Mouse (Mus musculus) mouse embryonic stem cell (cell line): ENCODE results near the gene Galk1.

ENCODE experiments used
- in situ Hi-C, 2 experiments: fragments of 300-500 bp; cut with MboI; formaldehyde crosslinking; loops; 1 replicate in 1 of 2; 3 replicates in 1 of 2; pipeline ENCODE4 v1.14.3; 2019 to 2020; ENCODE audit warnings: low sequenced_read_pairs in 2 of 2, low pct_unique_long_range_greater_than_20kb in 1 of 2, mixed read lengths in 1 of 2; ENCODE audit not compliant: unreplicated experiment in 1 of 2

Gene Galk1

DNA sequence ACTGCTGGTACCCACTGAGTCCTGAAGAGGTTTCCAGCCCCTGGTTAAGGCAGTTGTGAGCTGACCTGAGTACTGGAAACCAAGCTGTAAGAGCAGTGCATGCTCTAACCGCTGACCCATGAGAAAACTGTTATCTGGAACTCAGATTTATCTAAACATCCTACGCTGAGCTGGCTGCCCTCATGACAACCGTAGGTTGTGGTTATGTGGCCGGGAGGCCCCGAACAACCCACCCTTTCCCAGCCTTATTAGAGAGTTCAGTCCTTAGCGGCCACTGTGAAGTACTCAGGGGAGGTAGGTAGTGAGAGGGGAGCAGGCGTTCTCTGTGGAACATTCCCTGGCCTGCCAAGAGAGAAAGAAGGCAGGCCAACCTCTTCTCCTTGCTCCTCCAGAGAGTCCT is 13.5 kb downstream of the Galk1 start:
- in situ Hi-C loops, result loop anchor here in 1 of 2 experiments (5.0 kb wide), 1 partner anchor 62 kb away; no protein-coding TSS in a partner anchor

DNA sequence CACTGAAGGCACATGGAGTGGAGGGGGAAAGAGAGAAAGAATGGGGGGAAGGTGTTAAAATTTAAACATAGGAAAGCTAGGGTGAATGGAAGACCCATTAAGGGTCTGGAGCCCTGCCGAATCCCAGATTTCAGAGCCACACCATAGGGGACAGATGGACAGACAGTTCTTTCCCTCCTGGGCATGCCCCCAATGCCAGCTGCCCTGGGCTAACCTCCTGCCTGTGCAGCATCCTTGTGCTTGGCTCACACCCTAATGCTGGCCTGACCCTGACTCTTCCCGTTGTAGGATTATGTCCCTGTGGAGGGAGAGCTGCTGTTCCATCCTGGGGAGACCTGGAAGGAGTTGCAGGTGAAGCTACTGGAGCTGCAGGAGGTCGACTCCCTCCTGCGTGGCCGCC is 14.9 kb downstream of the Galk1 start:
- in situ Hi-C loops, result loop anchor here in 1 of 2 experiments (5.0 kb wide), 1 partner anchor 60 kb away; no protein-coding TSS in a partner anchor

DNA sequence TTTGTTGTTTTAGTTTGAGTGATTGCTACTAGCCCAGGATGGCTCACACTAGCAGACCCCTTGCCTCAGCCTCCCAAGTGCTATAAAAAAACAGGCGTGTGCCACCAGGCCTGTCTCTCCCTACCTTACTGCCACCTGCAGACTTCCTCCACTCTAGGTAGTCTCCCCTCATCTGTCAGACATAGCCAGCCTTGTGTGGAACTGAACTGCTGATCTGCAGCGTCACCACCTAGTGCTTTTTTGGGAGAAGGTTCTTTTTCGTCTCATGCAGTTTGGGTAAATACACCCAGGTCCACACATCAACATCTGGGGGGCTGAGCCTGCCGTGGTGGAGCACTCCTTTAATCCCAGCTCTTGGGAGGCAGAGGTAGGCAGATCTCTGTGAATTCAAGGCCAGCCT is 15.5 kb downstream of the Galk1 start:
- in situ Hi-C loops, result loop anchor here in 1 of 2 experiments (5.0 kb wide), 1 partner anchor 60 kb away; no protein-coding TSS in a partner anchor

DNA sequence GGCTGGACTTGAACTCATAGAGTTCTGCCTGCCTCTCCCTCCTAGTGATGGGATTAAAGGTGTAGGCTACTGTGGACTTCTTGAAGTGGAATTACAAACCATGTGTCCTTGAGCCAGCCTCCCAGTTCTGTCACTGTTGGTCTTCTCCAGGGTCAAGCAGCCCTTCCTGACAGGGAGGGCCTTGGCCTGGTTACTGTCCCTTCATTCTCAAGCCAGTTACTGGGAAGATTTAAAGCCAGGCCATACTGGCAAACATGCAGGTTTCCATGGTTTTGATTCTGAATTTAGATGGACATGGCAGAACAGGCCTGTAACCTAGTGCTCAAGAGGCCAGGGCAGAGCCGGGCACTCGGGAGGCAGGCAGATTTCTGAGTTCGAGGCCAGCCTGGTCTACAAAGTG is 17.3 kb downstream of the Galk1 start:
- in situ Hi-C loops, result loop anchor here in 1 of 2 experiments (5.0 kb wide), 1 partner anchor 58 kb away; no protein-coding TSS in a partner anchor

DNA sequence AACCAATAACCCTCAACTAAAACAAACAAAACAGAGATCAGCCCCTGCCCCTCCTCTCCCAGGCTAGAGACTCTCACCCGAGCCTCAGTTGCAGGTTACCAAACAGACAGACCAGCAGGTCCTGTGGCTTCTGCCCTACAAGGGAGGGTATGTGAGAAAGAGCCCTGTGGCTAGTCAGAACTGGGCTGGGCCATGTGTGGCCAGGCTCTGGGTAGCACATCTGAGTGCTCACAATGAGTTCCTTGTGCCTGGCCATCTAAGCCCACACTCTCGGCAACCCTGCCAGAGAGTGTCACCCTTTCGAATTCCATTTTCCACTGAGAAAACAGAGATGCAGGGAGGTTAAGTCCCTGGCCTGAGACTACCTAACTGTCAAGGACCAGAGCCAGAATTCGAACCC is 20.4 kb downstream of the Galk1 start:
- in situ Hi-C loops, result no loop called here

DNA sequence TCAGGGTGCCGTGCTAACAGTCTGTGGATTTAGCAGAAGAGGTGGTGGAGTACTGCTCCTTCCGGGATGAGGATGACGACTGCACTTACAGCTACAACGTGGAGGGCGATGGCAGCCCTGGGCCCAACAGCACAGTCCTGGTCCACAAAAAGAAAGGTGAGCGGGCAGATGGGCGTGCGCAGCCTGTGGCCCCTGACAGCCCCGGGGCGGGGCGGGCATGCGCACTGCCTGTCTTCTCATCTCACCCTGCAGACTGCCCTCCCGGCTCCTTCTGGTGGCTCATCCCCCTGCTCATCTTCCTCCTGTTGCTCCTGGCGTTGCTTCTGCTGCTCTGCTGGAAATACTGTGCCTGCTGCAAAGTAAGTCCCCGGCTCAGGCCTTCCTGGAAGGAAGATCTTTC is 22.8 kb downstream of the Galk1 start:
- in situ Hi-C loops, result no loop called here

DNA sequence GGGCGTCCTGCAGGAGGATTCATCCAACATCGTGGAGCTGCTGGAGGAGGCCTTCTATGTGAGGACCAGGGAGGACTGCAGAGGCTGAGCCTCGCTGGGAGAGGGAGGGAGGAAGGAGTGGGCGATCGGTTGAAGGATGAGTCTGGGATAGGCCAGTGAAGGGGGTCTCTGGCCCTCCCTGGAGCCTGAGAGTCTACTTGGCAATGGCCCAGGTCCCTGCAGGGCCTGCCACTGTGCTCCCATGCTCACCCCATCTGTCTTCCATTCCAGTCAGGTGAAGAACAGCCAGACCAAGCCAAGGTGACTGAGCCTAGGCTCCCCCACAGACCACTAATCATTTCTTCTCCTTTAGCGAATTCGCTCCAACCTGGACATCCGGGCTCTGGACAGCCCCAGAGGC is 29.2 kb downstream of the Galk1 start:
- in situ Hi-C loops, result no loop called here

DNA sequence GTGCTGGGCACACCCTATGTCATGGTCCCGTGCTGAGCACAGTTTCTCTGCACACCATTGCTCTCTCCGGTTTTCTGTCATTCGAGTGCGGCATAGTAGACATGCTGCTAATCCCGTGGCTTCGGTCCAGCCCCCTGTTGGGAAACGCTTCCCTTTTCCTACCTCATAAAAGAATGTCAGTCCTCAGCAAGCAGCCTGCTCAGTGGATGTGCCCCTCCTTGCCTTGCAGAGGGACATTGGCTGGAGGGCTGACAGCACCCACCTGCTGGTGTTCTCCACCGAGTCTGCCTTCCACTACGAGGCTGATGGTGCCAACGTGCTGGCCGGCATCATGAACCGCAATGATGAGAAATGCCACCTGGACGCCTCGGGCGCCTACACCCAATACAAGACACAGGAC is 30.0 kb downstream of the Galk1 start:
- in situ Hi-C loops, result no loop called here

DNA sequence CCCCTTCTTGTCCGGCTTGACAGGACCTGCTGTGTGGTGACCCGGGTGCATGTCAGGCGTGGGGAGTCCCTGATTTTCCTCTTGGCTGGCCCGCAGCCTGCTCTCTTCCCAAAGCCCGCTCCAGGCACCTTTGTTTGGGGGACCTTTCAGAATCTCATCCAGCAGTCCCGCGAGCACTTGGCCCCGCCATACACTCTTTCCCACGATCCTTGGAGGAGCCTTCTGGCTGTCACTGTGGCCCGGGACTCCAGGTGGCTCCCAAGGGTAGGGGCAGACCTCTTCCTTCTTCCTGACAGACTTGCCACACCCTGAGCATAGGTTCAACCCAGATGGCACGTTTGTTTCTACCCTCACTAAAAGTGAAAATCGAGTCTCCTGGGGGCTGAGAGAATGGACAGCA is 37.0 kb downstream of the Galk1 start:
- in situ Hi-C loops, result no loop called here

DNA sequence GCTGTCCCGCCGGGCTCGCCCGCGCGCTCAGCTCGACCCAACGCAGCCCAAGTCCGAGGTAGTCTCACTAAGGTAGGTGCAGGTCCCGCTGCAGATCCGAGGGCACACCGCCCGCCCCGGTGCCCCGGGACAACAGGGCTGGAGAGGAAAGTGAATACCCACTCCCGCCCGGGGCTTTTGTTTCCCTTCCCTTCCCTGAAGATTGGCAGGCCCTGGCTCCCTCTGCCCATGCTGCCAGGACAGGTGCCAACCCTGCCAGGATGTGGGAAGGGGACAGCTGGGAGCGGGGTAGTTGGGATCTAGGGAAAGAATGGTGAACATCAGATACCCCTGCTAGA is 37.5 kb downstream of the Galk1 start:
- in situ Hi-C loops, result no loop called here

DNA sequence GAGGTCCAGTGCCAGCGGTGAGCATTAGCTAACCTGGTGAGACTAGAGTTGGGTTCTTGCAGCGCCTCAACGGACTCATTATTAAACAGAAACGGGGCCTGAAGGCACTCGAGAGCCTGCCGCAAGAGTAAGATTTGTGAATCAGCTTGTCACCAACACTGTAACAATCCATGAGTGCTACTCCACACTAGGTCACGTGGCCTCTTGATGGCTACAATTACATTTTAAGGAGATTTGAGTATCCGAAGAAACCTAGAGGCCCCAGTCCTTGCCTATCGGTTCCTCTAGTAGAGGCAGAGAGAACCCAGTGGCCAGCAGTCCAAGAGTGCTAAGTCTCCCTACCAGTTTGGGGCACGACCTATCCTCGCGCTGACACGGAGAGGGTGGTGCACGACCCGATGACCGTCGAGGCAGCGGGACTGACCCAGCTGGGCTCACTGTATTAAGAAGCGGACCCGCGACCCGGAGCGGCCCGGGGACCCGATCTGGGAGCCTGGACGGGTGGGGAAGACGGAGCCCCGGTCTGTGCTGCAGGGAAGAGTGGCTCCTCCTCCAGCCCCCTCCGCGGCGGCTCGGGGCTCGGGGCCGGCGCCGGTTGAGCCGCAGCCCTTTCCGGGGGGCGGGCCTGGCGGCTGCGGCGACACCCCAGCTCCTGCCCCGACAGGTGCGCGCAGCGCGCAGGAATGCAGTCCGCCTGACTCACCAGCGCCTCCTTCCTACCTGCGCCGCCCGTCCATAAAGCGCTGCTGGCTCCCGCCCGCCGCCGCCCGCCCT is 38.0 kb downstream of the Galk1 start, which contains the start of gene Itgb4:
Gene Itgb4 (plus strand): TSS at position 401 of the 774 bp plus-strand sequence.
- in situ Hi-C loops, result no loop called here

DNA sequence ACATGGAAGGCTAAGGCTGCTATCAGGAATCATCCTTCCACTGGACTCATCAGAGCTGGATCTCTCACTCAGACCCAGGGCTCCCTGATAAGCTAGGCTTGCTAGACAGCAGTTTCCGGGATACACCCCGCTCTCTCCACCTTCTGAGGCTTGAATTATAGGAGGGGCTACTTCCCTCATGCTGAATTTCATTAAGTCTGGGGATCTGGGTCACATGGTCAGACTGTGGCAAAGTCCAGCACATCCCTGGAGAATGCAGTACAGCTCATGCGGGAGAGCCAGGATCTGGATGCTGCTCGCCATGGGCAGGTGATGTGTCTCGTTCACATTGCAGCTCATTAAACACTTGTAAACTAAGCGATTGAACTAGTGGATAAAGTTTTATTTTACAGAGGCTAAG is 41.5 kb downstream of the Galk1 start:
- in situ Hi-C loops, result no loop called here

DNA sequence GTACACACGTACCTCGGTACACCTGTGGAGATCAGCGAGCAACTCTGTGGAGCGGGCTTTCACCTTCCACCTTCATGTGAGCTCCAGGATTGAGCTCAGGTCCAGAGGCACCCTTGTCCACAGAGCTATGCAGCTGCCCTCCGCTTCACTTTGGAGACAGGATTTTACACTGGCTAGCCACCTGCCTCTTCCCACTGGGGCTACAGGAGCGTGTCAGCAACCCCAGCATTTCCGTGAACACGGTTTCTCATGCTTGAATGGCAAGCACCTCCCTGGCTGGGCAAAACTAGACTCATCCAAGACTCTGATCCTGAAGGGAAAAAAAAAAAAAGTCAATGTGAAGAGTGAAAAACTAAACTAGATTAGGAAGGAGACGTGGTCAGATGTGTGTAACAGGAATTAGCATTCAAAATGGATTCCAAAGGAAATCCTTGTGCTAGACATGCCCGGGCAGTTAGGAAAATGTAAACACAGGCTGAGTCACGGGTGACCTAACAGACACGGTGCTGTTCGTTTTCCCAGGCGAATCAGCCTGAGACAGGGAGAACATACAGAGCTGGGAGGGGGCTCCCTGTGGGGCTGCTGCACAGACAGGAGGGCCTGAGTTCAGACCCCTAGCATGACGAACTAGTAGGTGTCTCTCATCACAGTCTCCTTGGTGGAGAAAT is 42.4 kb downstream of the Galk1 start:
- in situ Hi-C loops, result no loop called here

DNA sequence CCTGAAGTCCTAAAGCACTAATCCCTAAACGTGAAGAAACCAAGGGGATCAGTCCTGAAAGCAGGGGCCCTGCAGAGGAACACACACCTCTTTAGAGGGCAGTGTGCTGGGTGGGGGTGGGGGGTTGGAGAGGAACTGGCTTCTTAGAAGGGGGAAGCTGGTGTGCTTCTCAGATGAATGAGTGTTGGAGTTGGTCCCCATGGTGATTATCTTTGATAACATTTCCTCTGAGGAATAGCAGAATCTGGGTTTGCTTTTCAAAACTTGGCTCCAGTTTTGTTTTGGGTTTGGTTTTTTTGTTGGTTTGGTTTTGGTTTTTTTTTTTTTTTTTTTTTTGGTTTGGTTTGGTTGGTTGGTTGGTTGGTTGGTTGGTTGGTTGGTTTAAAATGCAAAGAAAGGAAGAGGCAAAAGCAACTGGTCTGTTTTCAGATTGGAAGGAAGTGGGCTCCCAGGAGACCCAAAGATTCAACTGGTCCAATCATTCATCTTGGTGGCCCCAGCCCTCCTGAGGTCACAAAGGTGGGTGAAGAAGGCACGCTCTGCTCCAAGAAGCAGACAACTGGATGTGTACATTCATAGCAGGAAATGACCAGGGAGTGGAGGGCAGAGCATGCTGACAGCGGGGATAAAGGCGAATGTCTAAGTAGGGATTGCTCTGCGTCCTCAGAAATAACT is 43.7 kb downstream of the Galk1 start:
- in situ Hi-C loops, result no loop called here

DNA sequence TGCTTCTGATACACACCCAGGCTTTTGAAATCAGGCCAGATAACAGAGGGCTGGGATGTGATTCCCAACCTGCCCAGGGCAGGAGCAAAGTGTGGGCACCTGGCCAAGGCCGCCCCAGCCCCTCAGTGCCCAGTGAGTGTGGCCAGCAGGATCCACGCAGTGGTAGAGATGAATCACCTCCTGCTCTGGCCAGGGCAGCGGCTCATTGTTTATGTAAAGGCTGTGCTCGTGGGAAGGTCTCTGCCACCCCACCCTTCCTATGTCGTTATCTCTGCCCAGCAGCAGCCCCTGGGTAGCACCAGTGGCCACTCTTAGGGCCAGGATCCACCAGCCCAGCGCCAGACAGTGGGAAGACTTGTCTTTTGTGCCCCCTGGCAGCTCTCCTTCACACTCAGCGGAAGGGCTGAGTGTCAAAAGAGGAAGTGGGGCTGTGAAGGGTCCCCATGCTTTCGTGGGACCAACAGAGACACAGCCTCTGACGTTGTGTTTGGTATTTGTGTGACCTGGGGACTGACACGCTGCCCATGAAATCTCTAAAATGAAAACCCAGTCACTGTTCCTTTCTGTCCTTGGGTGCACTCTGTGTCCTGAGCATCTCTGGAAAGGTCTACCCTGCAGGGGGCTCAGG is 47.4 kb downstream of the Galk1 start:
- in situ Hi-C loops, result no loop called here

DNA sequence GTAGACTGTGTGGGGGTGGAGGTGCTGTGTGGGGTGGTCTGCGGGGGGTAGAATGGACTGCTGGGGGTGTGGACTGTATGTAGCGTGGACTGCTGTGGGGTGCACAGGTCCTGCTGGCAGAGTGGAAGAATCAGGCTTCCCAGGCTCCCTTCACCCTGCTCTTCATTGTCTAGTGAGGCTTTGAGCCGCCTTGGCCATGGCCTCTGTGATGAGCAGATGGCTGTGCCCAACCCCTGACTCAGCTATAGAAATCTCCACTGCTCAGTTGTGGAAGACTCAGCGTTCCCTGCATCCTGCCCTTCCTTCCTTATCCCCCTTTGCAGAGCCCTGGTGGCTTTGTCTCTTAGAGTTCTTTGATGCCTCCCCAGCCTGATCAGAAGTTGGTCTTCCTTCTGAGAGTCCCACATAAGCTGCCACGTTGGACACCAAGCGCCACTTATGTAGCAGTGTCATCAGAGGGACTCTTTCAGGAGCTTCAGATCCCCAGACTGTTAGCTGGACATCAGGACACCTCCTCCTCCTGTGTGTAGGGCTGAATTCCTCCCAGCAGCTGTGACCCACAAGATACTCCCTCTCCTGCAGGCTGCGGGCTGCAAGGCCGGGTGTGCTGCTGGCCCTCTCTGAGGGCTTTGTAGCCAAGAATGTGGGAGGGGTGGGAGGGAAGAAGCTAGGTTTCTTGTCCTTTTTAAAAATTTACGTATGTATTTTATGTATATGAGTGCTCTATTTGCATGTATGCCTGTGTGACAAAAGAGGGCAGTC is 49.7 kb downstream of the Galk1 start:
- in situ Hi-C loops, result no loop called here

DNA sequence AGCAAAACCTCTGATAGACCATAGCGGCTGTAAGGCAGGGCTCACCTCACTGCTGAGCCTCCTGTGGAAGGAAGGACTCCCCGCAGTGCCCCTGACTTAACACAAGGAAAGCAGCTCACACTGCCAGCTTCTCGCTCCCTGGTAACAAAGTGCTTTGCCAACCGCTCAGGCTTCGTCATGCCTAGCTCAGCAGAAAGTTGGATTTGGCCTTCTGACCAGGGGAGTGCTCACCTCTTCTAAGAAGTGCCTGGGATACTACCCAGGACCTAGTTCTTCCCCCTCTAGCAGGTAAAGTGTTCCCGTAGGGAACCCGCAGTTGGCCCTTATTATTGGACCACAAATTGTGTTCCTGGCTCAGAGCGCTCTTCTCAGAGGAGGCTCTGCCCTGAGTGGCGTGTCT is 53.5 kb downstream of the Galk1 start:
- in situ Hi-C loops, result no loop called here
